Mouse (Mus musculus) lung, postnatal 0 days (tissue): ENCODE measurements around the gene Mink1. TPM values are rescaled to one million over a fixed set of nuclear protein-coding genes. Genes with fewer than 3 reads are reported as not detected.
"Not testable (repeated sequence)": the region's sequence is repeated elsewhere in the genome, so short reads cannot be mapped to it uniquely, and the experiment has no call there.

Experiments
- ATAC-seq: fragments of 200-750 bp; cut with Nextera tagmentation; 2 replicates; pipeline ENCODE4 v1.8.0; 2017; ENCODE audit warnings: moderate library complexity
- DNase-seq: peaks from one replicate; pipeline ENCODE4 v3.0.0-alpha.2; 2016; ENCODE audit warnings: low spot score
- H3K27ac ChIP-seq: fragments of 300-500 bp; sonication (generic); 2 replicates; pipeline ENCODE4 v1.5.1; 2014; ENCODE audit warnings: antibody characterized with exemption, mild to moderate bottlenecking, low read length, mixed read lengths
- H3K27me3 ChIP-seq: fragments of 300-500 bp; sonication (generic); replicated peaks from 2 replicates; pipeline ENCODE4 v1.6.1; 2014; ENCODE audit warnings: low read length, mixed read lengths; ENCODE audit not compliant: insufficient read depth
- H3K36me3 ChIP-seq: fragments of 300-500 bp; sonication (generic); 2 replicates; pipeline ENCODE4 v1.6.1; 2014; ENCODE audit warnings: low read length, mixed read lengths; ENCODE audit not compliant: insufficient read depth
- H3K4me1 ChIP-seq: fragments of 300-500 bp; sonication (generic); 2 replicates; pipeline ENCODE4 v1.6.1; 2014; ENCODE audit warnings: antibody characterized with exemption, low read depth, low read length, mixed read lengths; ENCODE audit not compliant: insufficient read depth
- H3K4me2 ChIP-seq: fragments of 300-500 bp; sonication (generic); replicated peaks from 2 replicates; pipeline ENCODE4 v1.6.1; 2014; ENCODE audit warnings: low read depth, mild to moderate bottlenecking, low read length, moderate library complexity, mixed read lengths
- H3K4me3 ChIP-seq: fragments of 300-500 bp; sonication (generic); 2 replicates; pipeline ENCODE4 v1.5.1; 2014; ENCODE audit warnings: low read depth, low read length
- H3K9ac ChIP-seq: fragments of 300-500 bp; sonication (generic); replicated peaks from 2 replicates; pipeline ENCODE4 v1.6.1; 2014; ENCODE audit warnings: low read depth, mild to moderate bottlenecking
- H3K9me3 ChIP-seq: fragments of 300-500 bp; sonication (generic); 2 replicates; pipeline ENCODE4 v1.6.1; 2016; ENCODE audit warnings: low read length, mixed read lengths
- CTCF ChIP-seq: IDR thresholded peaks from 2 replicates; pipeline ENCODE4 v1.5.1; 2016; ENCODE audit warnings: antibody characterized with exemption, mild to moderate bottlenecking
- EP300 ChIP-seq: IDR thresholded peaks from 2 replicates; pipeline ENCODE4 v1.6.1; 2016; ENCODE audit warnings: antibody characterized with exemption, mild to moderate bottlenecking, control low read depth
- WGBS: fragments of 180-500 bp; shearing (Covaris S2); extraction: QIAGEN DNeasy Blood & Tissue Kit; methylation state at CpG from one replicate; pipeline ENCODE4 v1.1.7; 2014; 5-methylcytosine and 5-hydroxymethylcytosine counted together
- polyA plus RNA-seq: library from polyadenylated mRNA; unstranded; fragments of >200 nt; fragmentation: Nextera tagmentation; extraction: Ambion mirVana; gene quantifications from 2 replicates; pipeline ENCODE4 v1.2.1, GENCODE M21; 2015

The Mink1 gene
- polyA plus RNA-seq, 1 experiment from 2014 or later: 7.4 TPM

DNA sequence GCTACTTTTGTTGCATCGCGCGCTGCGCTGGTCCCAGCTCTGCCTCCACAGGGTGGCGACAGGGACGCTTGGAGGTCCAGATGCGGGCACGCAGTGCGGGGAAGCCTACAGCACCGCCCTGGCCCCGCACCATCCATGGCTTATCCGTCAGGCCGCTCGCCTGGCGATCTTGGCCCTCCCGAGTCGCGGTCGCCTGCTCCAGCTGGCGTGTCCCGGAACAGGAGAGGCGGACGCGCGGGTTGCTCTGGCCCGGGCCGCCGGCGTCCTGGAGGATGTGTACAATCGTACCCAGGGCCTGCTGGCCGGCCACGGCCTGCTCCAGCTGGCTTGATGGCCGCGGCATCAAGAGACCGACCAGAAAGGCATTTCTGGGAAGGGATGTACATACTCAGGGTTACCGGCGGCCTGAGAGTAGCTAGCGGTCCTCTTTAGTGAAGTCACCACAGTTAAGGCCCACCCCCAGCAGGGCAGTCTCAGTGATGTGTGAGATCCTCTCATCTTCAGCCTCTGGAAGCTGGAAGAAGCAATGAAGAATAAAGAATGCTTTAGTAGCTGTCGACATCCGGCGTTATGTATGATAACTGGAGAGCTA, 42.4 kb upstream of the Mink1 start:
- DNase-seq: peak; percentile 57
- WGBS: 8% methylated on average over 40 of the region's 41 CpGs

DNA sequence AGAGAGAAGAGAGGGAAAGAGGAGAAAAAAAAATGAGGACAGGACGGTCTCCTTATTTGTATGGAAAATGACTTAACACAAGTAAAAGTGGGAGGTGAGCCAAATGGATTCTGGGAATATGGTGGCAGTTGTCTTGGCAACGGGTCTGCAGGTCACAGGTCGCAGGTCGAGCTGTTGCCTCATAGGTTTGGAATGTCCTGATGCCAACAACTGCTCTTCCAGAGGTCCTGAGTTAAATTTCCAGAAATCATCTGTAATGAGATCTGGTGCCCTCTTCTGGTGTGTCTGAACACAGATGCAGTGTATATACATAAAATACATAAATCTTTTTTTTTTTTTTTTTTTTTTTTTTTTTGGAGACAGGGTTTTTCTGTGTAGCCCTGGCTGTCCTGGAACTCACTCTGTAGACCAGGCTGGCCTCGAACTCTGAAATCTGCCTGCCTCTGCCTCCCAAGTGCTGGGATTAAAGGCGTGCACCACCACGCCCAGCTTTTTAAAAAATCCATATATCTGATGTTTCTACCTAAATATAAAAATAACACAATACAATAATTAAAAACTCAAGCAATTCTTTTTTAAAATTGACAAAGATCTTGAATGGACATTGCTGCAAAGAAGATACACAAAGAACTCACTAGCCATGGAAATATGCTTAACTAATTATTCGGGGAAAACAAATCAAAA, 39.2 kb upstream of the Mink1 start:
- DNase-seq: peak; percentile 22
- not testable (repeated sequence) for ATAC-seq, H3K4me1 ChIP-seq, H3K9ac ChIP-seq, H3K9me3 ChIP-seq, H3K36me3 ChIP-seq, H3K4me3 ChIP-seq, H3K4me2 ChIP-seq, H3K27ac ChIP-seq, H3K27me3 ChIP-seq
- TF ChIP-seq CTCF: peak; percentile 16
- 82% methylated on average over 8 of the region's 8 CpGs for WGBS

More for the DNA sequence above, 42.4 kb upstream of the Mink1 start:
- Histone ChIP-seq H3K27ac (peak overlapping the region; percentile 78), H3K4me2 (peak overlapping the region; percentile 57), H3K4me1 (peaks cover 4% of the 10 kb centered on the region; the same call in 1 of the 2 replicates), H3K27me3 (no peaks in the 10 kb centered on the region), H3K9ac (peak overlapping the region; percentile 56), H3K4me3 (peak overlapping the region; percentile 34), H3K36me3 (no peaks in the 10 kb centered on the region), H3K9me3 (no peaks in the 10 kb centered on the region)
- TF ChIP-seq EP300 (no peak), CTCF (peak; percentile 44)
- peak; percentile 45 for ATAC-seq

DNA sequence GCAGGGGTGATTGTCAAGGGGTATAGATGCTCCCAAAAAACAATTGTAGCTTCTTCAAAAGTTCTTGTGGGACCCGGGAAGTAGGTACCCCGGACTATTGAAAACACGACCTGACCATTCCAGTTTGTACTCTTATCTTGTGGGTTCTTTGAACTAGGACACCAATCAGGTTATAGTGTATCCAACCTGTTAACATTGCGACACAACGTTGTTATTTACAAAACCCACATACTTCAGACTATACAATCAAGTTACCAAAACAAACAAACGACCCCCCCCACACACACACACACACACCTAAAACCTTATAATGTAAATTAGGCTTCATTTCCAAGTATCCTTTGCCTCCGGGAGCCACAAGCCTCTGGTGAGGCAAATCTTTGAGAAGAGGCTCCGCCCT, 37.9 kb upstream of the Mink1 start:
- no peak; the same call in 1 of the 2 replicates for ATAC-seq
- peak overlapping the region; percentile 45 for H3K4me2 ChIP-seq
- 7% methylated on average over 8 of the region's 8 CpGs for WGBS
- H3K27me3 ChIP-seq: no peaks in the 10 kb centered on the region
- no peak for DNase-seq
- H3K36me3 ChIP-seq: no peaks in the 10 kb centered on the region; the same call in none of the 2 replicates
- no peak for TF ChIP-seq EP300
- TF ChIP-seq CTCF: no peak
- H3K4me3 ChIP-seq: peak overlapping the region; percentile 75
- H3K9ac ChIP-seq: no peak overlapping the region
- H3K9me3 ChIP-seq: no peaks in the 10 kb centered on the region
- H3K27ac ChIP-seq: no peak overlapping the region
- H3K4me1 ChIP-seq: peaks cover 4% of the 10 kb centered on the region; the same call in 1 of the 2 replicates

DNA sequence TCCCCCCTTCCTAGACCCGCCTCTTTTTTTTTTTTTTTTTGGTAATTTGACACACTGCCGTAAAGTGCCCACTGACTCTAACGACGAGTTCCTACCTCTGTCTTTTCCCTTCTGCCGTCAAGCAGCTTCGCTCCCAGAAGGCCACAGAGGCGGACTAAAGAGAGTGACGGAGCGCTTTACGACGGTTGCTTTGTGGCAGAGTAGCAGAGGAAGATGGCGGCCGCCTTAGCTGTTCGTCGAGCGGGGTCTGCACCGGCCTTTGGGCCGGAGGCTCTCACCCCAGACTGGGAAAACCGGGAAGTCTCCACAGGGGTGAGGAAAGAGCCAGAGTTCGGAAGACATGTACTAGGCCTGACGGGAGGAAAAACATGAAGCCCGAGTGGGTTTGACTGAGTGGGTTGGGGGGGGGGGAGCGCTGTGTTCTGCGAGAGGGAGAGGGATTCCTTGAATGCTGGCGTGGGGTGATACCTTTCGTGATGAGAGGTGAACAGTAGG, 37.5 kb upstream of the Mink1 start, which contains the start of gene Psmb6:
Gene Psmb6, plus strand, starts transcription at position 184 of the 495 bp plus-strand sequence.
- TF ChIP-seq CTCF (no peak), EP300 (0 out of 2 replicates have a peak, but pooled peaks have one; percentile 54)
- peaks cover 2% of the 10 kb centered on the region; the same call in 1 of the 2 replicates for H3K4me1 ChIP-seq
- peak within 1 kb of the TSS; percentile 73 for H3K4me2 ChIP-seq
- no peaks in the 10 kb centered on the region; the same call in none of the 2 replicates for H3K36me3 ChIP-seq
- H3K9ac ChIP-seq: peak within 1 kb of the TSS; percentile 51
- H3K9me3 ChIP-seq: no peaks in the 10 kb centered on the region
- peak within 1 kb of the TSS; percentile 75 for H3K4me3 ChIP-seq
- H3K27ac ChIP-seq: peak within 1 kb of the TSS; percentile 26; the same call in 1 of the 2 replicates
- DNase-seq: peak; percentile 100
- no peaks in the 10 kb centered on the region for H3K27me3 ChIP-seq
- peak; percentile 97 for ATAC-seq
- WGBS: under 1% methylated on average over 26 of the region's 26 CpGs

DNA sequence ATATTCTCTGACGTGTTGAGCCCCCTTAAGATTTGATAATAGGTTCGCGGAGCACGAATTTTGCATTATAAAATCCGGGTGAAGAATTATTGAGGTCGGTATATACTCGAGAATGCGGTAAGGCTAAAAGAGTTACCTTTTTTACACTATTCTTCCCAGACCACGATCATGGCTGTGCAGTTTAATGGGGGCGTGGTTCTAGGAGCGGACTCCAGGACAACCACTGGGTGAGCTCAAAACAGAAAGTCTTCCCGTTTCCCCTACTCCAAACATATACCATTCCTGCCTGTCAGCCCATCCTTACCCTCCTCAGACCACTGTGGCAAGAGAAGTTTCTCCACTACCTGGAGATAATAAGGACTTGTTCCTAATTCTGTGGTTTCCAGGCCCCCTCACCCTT, 37.0 kb upstream of the Mink1 start:
- H3K9ac ChIP-seq: peak overlapping the region; percentile 51
- 3% methylated on average over 12 of the region's 12 CpGs for WGBS
- no peaks in the 10 kb centered on the region; the same call in 1 of the 2 replicates for H3K4me1 ChIP-seq
- DNase-seq: peak; percentile 32
- ATAC-seq: peak; percentile 30
- no peaks in the 10 kb centered on the region; the same call in none of the 2 replicates for H3K36me3 ChIP-seq
- no peaks in the 10 kb centered on the region for H3K9me3 ChIP-seq
- peak overlapping the region; percentile 75 for H3K4me3 ChIP-seq
- peak overlapping the region; percentile 73 for H3K4me2 ChIP-seq
- no peaks in the 10 kb centered on the region for H3K27me3 ChIP-seq
- H3K27ac ChIP-seq: no peak overlapping the region
- TF ChIP-seq CTCF (no peak), EP300 (no peak)

DNA sequence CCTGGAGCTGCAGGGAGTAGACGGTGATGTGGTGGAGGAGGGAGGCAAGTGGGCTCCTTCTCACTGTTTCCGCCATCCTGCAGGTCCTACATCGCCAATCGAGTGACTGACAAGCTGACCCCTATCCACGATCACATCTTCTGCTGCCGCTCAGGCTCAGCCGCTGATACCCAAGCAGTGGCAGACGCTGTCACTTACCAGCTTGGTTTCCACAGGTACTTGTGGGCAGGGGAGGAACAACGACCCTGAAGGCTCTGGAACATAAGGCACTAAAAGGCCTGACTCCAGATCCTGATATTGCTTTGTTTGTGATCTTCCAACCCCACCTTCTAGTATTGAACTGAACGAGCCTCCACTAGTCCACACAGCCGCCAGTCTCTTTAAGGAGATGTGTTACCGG, 36.5 kb upstream of the Mink1 start:
- ATAC-seq (no peak), DNase-seq (no peak)
- H3K36me3 ChIP-seq: no peaks in the 10 kb centered on the region; the same call in none of the 2 replicates
- TF ChIP-seq EP300: no peak
- no peak for TF ChIP-seq CTCF
- H3K9ac ChIP-seq: no peak overlapping the region
- peak overlapping the region; percentile 73; the same call in 1 of the 2 replicates for H3K4me2 ChIP-seq
- H3K27ac ChIP-seq: no peak overlapping the region
- H3K4me1 ChIP-seq: no peaks in the 10 kb centered on the region; the same call in 1 of the 2 replicates
- WGBS: 84% methylated on average over 12 of the region's 12 CpGs
- H3K9me3 ChIP-seq: no peaks in the 10 kb centered on the region
- H3K27me3 ChIP-seq: no peaks in the 10 kb centered on the region
- peak overlapping the region; percentile 75; the same call in 1 of the 2 replicates for H3K4me3 ChIP-seq
